Mouse (Mus musculus) G1E (cell line): ENCODE results near the gene P2rx2. TPM values are rescaled to one million over a fixed set of nuclear protein-coding genes. Genes with fewer than 3 reads are reported as not detected.

Experiments used
- ATAC-seq: 2 replicates; pipeline ENCODE4 v1.8.0; 2016; ENCODE audit warnings: mild to moderate bottlenecking; ENCODE audit not compliant: insufficient number of reproducible peaks, poor library complexity, low FRiP score, severe bottlenecking; ENCODE audit errors: extremely low read depth
- DNase-seq: peaks from one replicate; pipeline ENCODE4 v3.0.0; 2012; ENCODE audit warnings: low spot score
- H3K27me3 ChIP-seq: 2 replicates; pipeline ENCODE4 v1.6.1; 2012; ENCODE audit warnings: mild to moderate bottlenecking, low read length, inconsistent platforms; ENCODE audit not compliant: insufficient read depth
- H3K36me3 ChIP-seq: replicated peaks from 2 replicates; pipeline ENCODE3; 2012; ENCODE audit warnings: mild to moderate bottlenecking, inconsistent platforms
- H3K4me1 ChIP-seq: 2 replicates; pipeline ENCODE4 v1.6.1; 2012; ENCODE audit warnings: low read depth, low read length, inconsistent platforms, mixed read lengths; ENCODE audit not compliant: insufficient read depth
- H3K4me3 ChIP-seq: 2 replicates; pipeline ENCODE4 v1.5.1; 2012; ENCODE audit warnings: low read depth, mild to moderate bottlenecking, inconsistent platforms, low read length, moderate library complexity, mixed read lengths
- H3K9me3 ChIP-seq: replicated peaks from 2 replicates; pipeline ENCODE4 v1.6.1; 2012; ENCODE audit warnings: inconsistent platforms
- CTCF ChIP-seq: IDR thresholded peaks from 2 replicates; pipeline ENCODE4 v1.5.1; 2012; ENCODE audit warnings: low read depth, low read length, inconsistent platforms, mixed read lengths
- GATA1 ChIP-seq: IDR thresholded peaks from 2 replicates; pipeline ENCODE4 v1.6.1; 2012; ENCODE audit warnings: borderline replicate concordance, low read length, inconsistent platforms, mixed read lengths
- GATA2 ChIP-seq: IDR thresholded peaks from 2 replicates; pipeline ENCODE4 v1.6.1; 2012; ENCODE audit warnings: low read depth, low read length, inconsistent platforms, borderline replicate concordance
- POLR2AphosphoS5 ChIP-seq: IDR thresholded peaks from 2 replicates; pipeline ENCODE4 v1.6.1; 2012; ENCODE audit warnings: low read depth, low read length, inconsistent platforms; ENCODE audit not compliant: insufficient replicate concordance
- TAL1 ChIP-seq: conservative IDR thresholded peaks from 2 replicates; pipeline ENCODE4 v1.6.1; 2012; ENCODE audit warnings: low read depth, low read length, inconsistent platforms, mixed read lengths
- polyA plus RNA-seq: library from polyadenylated mRNA; stranded (reverse); fragments of >175 nt; gene quantifications from 2 replicates; pipeline ENCODE4 v1.2.3, GENCODE M21; 2012
- total RNA-seq, 2 experiments: library from RNA; stranded (forward) in 1 of 2; stranded (reverse) in 1 of 2; fragments of 200-1000 nt in 1 of 2; fragments of >200 nt in 1 of 2; fragmentation: Nextera tagmentation in 1 of 2; gene quantifications; 2 replicates each; pipeline ENCODE4 v1.2.3; 2014 to 2017

P2rx2 gene
- total and polyA plus RNA-seq, 3 experiments: not detected

DNA sequence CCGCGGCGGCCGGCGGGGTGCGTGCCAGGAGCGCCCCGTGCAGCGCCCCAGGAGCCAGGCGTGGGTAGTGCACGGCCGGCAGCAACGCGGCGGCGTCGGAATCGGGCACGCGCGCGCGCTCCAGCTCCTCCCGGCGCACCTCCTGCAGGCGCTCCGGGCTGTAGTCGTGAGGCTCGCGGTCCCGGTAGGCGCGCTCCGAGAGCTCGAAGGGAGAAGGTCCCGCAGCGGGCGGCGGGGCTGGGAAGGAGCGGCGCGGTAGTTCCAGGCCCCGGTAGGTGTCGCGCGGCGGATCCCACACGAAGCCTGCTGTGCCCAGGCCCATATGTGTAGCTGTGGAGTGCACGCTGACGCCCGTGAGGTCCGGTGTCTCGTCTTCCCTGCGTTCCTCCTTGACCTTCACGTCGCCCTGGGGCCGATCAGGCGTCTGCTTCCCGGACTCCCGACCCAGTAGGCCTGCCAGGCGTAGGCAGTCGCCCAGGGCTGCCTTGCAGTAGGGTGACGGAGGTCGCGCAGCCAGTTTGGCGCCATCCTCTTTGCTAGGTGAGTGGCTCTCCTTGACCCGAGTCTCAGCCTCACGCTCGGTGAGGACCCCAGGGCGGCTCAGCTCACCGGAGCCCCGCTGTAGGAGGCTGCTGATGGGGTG, 20.3 kb upstream of the P2rx2 start:
- H3K4me1 ChIP-seq: no peaks in the 10 kb centered on the region
- H3K36me3 ChIP-seq: peaks cover 35% of the 10 kb centered on the region
- no peak for DNase-seq
- H3K9me3 ChIP-seq: peaks cover 8% of the 10 kb centered on the region
- no peak for TF ChIP-seq CTCF
- no peak for TF ChIP-seq GATA1
- TF ChIP-seq POLR2AphosphoS5: no peak
- no peak for ATAC-seq
- H3K4me3 ChIP-seq: 0 out of 2 replicates have a peak overlapping the region, but pooled peaks have one; percentile 16
- no peaks in the 10 kb centered on the region for H3K27me3 ChIP-seq

DNA sequence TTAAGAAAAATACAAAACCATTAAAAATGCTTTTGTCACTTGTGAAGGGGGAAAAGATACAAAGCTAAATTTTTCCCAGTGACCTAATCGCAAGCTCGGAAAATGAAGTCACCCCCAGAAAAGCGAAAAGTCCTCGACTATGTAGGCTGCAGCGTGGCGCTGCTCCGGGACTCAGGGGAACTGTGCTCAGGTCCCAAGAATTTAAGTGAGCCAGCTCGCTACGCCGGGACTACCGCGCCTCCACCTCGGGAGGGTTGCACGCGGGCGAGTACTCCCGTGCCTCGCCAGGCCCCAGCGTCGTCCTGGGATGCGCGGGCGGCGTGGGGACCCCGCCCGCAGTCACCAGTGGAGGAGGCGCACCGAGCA, 19.8 kb upstream of the P2rx2 start:
- H3K36me3 ChIP-seq: peaks cover 32% of the 10 kb centered on the region
- DNase-seq (no peak), ATAC-seq (no peak)
- no peaks in the 10 kb centered on the region for H3K27me3 ChIP-seq
- no peak overlapping the region for H3K4me3 ChIP-seq
- no peak for TF ChIP-seq POLR2AphosphoS5
- TF ChIP-seq CTCF: no peak
- TF ChIP-seq TAL1: no peak
- TF ChIP-seq GATA2: no peak
- TF ChIP-seq GATA1: no peak
- H3K4me1 ChIP-seq: peaks cover under 1% of the 10 kb centered on the region; the same call in 1 of the 2 replicates
- peaks cover 8% of the 10 kb centered on the region for H3K9me3 ChIP-seq

DNA sequence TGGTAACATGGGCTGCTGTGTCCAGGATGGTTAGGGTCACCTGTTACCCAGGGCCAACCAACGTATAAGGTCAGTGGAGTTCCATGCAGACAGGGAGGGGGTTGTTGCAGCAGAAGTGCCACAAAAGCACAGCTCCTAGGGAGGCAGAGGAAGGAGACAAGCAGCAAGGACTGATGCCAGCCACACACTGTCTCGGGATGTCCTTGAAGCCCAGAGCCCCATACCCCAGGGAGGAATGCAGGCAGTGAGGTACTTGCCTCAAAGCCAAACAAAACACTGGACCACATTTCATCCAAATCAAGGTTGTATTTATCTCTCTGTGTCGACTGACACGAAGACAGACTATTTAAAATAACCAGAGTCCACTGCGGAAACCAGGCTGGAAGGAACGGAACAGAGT, 18.5 kb upstream of the P2rx2 start:
- Histone ChIP-seq H3K36me3 (peaks cover 27% of the 10 kb centered on the region), H3K4me3 (no peak overlapping the region), H3K9me3 (peaks cover 8% of the 10 kb centered on the region), H3K27me3 (no peaks in the 10 kb centered on the region), H3K4me1 (peaks cover 3% of the 10 kb centered on the region; the same call in 1 of the 2 replicates)
- ATAC-seq (no peak), DNase-seq (no peak)
- TF ChIP-seq GATA2 (no peak), GATA1 (no peak), POLR2AphosphoS5 (no peak), CTCF (no peak), TAL1 (no peak)

DNA sequence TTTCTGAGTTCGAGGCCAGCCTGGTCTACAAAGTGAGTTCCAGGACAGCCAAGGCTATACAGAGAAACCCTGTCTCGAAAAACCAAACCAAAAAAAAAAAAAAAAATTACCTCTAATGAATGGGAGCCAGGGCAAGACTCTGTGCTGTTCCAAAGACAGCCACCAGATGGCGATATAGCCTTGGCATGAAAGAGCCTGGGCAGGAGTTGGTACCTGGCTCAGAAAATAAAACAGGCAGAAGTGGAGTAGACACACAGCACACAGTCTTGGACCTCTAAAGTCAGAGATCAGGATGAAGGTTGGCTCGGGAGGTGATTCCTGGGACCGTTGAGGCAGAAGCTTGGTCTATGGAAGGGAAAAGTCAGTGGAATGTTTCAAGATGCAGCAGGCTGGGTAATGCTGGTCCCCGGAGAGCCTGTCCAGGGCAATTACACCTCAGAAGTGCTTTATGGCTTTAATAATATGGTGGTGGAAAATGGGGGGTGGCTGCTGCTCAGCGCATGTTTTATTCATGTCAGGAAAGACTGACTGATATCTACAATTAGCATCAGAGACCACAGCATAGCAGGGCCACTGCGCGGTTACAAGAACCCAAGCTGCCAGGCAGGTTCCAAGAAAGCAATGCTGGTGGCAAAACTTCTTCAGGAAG, 14.6 kb upstream of the P2rx2 start:
- peaks cover 16% of the 10 kb centered on the region for H3K27me3 ChIP-seq
- H3K4me3 ChIP-seq: no peak overlapping the region
- no peaks in the 10 kb centered on the region for H3K9me3 ChIP-seq
- no peak for ATAC-seq
- H3K36me3 ChIP-seq: no peaks in the 10 kb centered on the region
- peak; percentile 54 for DNase-seq
- TF ChIP-seq CTCF (peak; percentile 88), POLR2AphosphoS5 (no peak)
- H3K4me1 ChIP-seq: peaks cover 3% of the 10 kb centered on the region; the same call in 1 of the 2 replicates

DNA sequence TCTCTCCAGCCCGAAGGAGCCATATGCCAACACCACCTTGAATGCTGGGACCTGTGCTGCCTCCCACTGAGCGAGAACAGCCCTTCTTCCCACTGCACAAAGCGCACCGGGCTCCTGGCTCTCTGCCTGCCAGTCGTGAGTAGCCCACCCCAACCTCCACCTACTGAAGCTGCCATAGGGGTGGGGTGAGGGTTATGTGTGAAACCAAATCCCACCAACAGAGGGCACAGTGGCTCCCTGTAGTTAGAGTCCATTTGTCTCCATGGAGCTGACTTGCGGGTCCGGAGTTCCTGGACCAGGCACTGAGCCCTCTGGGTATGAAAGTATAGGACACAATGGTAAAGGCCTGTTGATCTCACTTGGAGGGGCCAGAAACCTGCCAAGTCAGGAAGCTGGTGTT, 11.7 kb upstream of the P2rx2 start:
- Histone ChIP-seq H3K4me3 (no peak overlapping the region), H3K27me3 (peaks cover 24% of the 10 kb centered on the region), H3K36me3 (no peaks in the 10 kb centered on the region), H3K9me3 (no peaks in the 10 kb centered on the region), H3K4me1 (peaks cover 3% of the 10 kb centered on the region; the same call in 1 of the 2 replicates)
- DNase-seq (no peak), ATAC-seq (no peak)
- TF ChIP-seq TAL1: no peak
- TF ChIP-seq CTCF: no peak
- TF ChIP-seq POLR2AphosphoS5: no peak
- no peak for TF ChIP-seq GATA2
- TF ChIP-seq GATA1: no peak

DNA sequence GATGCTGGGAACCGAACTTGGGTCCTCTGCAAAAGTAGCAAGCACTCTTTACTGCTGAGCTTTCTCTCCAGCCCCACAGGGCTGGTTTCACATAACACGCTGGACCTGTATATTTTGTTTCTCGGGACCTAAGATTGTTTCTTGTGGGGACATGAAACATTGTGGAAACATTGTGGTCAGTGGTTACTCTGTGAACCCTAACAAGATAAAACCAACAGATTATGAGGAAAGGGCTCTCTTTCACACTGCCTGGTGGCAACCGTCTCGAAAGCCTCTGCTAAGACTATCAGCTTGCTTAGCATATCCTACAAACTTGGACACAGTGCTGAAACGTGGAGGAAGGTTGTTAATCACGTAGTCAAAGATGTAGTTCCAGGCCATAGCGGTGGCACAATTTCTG, 4.0 kb upstream of the P2rx2 start:
- ATAC-seq (no peak), DNase-seq (no peak)
- H3K4me1 ChIP-seq: no peaks in the 10 kb centered on the region
- no peak overlapping the region for H3K4me3 ChIP-seq
- 0 out of 2 replicates have a peak, but pooled peaks cover under 1% of the 10 kb centered on the region for H3K9me3 ChIP-seq
- TF ChIP-seq GATA1 (no peak), GATA2 (no peak), TAL1 (no peak), POLR2AphosphoS5 (no peak), CTCF (no peak)
- H3K27me3 ChIP-seq: peaks cover 35% of the 10 kb centered on the region
- H3K36me3 ChIP-seq: peaks cover 2% of the 10 kb centered on the region
